Mouse (Mus musculus) MN1 (cell line): ENCODE measurements around the gene Pvalb.

Source experiments
- DNase-seq: peaks from one replicate; pipeline ENCODE4 v3.0.0-alpha.2; 2016; ENCODE audit warnings: low spot score

Pvalb gene

GRCm38 (mm10) chr15:78158335-78158734, 47.9 kb downstream of the Pvalb start:
- DNase-seq: no peak

- no peak for DNase-seq
Measured at GRCm38 (mm10) chr15:78157824-78158223, 48.4 kb downstream of the Pvalb start.

- DNase-seq: no peak
Measured at GRCm38 (mm10) chr15:78157330-78157729, 48.9 kb downstream of the Pvalb start.

- DNase-seq: no peak
Measured at GRCm38 (mm10) chr15:78155421-78155820, 50.8 kb downstream of the Pvalb start.

GRCm38 (mm10) chr15:78153045-78153775, 53.0 kb downstream of the Pvalb start:
- DNase-seq: no peak

- DNase-seq: no peak
Measured at GRCm38 (mm10) chr15:78148565-78148964, 57.6 kb downstream of the Pvalb start.
